Mouse (Mus musculus) lung, postnatal 0 days (tissue): ENCODE data around the gene Wrb. TPM values are rescaled to one million over a fixed set of nuclear protein-coding genes. Genes with fewer than 3 reads are reported as not detected.
"Not testable (repeated sequence)": the region's sequence is repeated elsewhere in the genome, so short reads cannot be mapped to it uniquely, and the experiment has no call there.

Source experiments
- ATAC-seq: fragments of 200-750 bp; cut with Nextera tagmentation; 2 replicates; pipeline ENCODE4 v1.8.0; 2017; ENCODE audit warnings: moderate library complexity
- DNase-seq: peaks from one replicate; pipeline ENCODE4 v3.0.0-alpha.2; 2016; ENCODE audit warnings: low spot score
- H3K27ac ChIP-seq: fragments of 300-500 bp; sonication (generic); 2 replicates; pipeline ENCODE4 v1.5.1; 2014; ENCODE audit warnings: antibody characterized with exemption, mild to moderate bottlenecking, low read length, mixed read lengths
- H3K27me3 ChIP-seq: fragments of 300-500 bp; sonication (generic); replicated peaks from 2 replicates; pipeline ENCODE4 v1.6.1; 2014; ENCODE audit warnings: low read length, mixed read lengths; ENCODE audit not compliant: insufficient read depth
- H3K36me3 ChIP-seq: fragments of 300-500 bp; sonication (generic); 2 replicates; pipeline ENCODE4 v1.6.1; 2014; ENCODE audit warnings: low read length, mixed read lengths; ENCODE audit not compliant: insufficient read depth
- H3K4me1 ChIP-seq: fragments of 300-500 bp; sonication (generic); 2 replicates; pipeline ENCODE4 v1.6.1; 2014; ENCODE audit warnings: antibody characterized with exemption, low read depth, low read length, mixed read lengths; ENCODE audit not compliant: insufficient read depth
- H3K4me2 ChIP-seq: fragments of 300-500 bp; sonication (generic); replicated peaks from 2 replicates; pipeline ENCODE4 v1.6.1; 2014; ENCODE audit warnings: low read depth, mild to moderate bottlenecking, low read length, moderate library complexity, mixed read lengths
- H3K4me3 ChIP-seq: fragments of 300-500 bp; sonication (generic); 2 replicates; pipeline ENCODE4 v1.5.1; 2014; ENCODE audit warnings: low read depth, low read length
- H3K9ac ChIP-seq: fragments of 300-500 bp; sonication (generic); replicated peaks from 2 replicates; pipeline ENCODE4 v1.6.1; 2014; ENCODE audit warnings: low read depth, mild to moderate bottlenecking
- H3K9me3 ChIP-seq: fragments of 300-500 bp; sonication (generic); 2 replicates; pipeline ENCODE4 v1.6.1; 2016; ENCODE audit warnings: low read length, mixed read lengths
- CTCF ChIP-seq: IDR thresholded peaks from 2 replicates; pipeline ENCODE4 v1.5.1; 2016; ENCODE audit warnings: antibody characterized with exemption, mild to moderate bottlenecking
- EP300 ChIP-seq: IDR thresholded peaks from 2 replicates; pipeline ENCODE4 v1.6.1; 2016; ENCODE audit warnings: antibody characterized with exemption, mild to moderate bottlenecking, control low read depth
- WGBS: fragments of 180-500 bp; shearing (Covaris S2); extraction: QIAGEN DNeasy Blood & Tissue Kit; methylation state at CpG from one replicate; pipeline ENCODE4 v1.1.7; 2014; 5-methylcytosine and 5-hydroxymethylcytosine counted together
- polyA plus RNA-seq: library from polyadenylated mRNA; unstranded; fragments of >200 nt; fragmentation: Nextera tagmentation; extraction: Ambion mirVana; gene quantifications from 2 replicates; pipeline ENCODE4 v1.2.1, GENCODE M21; 2015

The Wrb gene
- polyA plus RNA-seq = 25.3 and 28.6 TPM in 2 replicates

- H3K4me1 ChIP-seq = 0 out of 2 replicates have a peak, but pooled peaks cover 4% of the 10 kb centered on the region
- under 1% methylated on average over 68 of the region's 68 CpGs for WGBS
- peak; percentile 100 for DNase-seq
- H3K27ac ChIP-seq = no peak within 1 kb of the TSS
- H3K9ac ChIP-seq = peak within 1 kb of the TSS; percentile 6
- H3K36me3 ChIP-seq = no peaks in the 10 kb centered on the region
- H3K9me3 ChIP-seq = no peaks in the 10 kb centered on the region
- TF ChIP-seq CTCF = peak; percentile 99
- TF ChIP-seq EP300 = no peak
- peak; percentile 96 for ATAC-seq
- peak within 1 kb of the TSS; percentile 81 for H3K4me2 ChIP-seq
- H3K4me3 ChIP-seq = peak within 1 kb of the TSS; percentile 74
- H3K27me3 ChIP-seq = no peaks in the 10 kb centered on the region
These were observed at the start of gene Wrb for GRCm38 (mm10) chr16:96145110-96145800. Wrb (plus strand) TSS chr16:96145407.

GRCm38 (mm10) chr16:96095966-96096365 is 49.2 kb upstream of the Wrb start:
- TF ChIP-seq CTCF (no peak), EP300 (no peak)
- 82% methylated on average over 5 of the region's 5 CpGs for WGBS
- Histone ChIP-seq H3K9ac (no peak overlapping the region), H3K27ac (no peak overlapping the region), H3K4me1 (peaks cover 4% of the 10 kb centered on the region; the same call in 1 of the 2 replicates), H3K27me3 (no peaks in the 10 kb centered on the region), H3K36me3 (no peaks in the 10 kb centered on the region), H3K9me3 (no peaks in the 10 kb centered on the region), H3K4me2 (no peak overlapping the region), H3K4me3 (no peak overlapping the region)
- DNase-seq = no peak
- no peak for ATAC-seq

- not testable (repeated sequence) for H3K4me2 ChIP-seq, H3K9me3 ChIP-seq, H3K9ac ChIP-seq, H3K4me3 ChIP-seq, H3K27ac ChIP-seq, H3K36me3 ChIP-seq, ATAC-seq, H3K27me3 ChIP-seq, DNase-seq, H3K4me1 ChIP-seq
These were observed 47.4 kb upstream of the Wrb start for GRCm38 (mm10) chr16:96097811-96098210.

GRCm38 (mm10) chr16:96103036-96103435 is 42.2 kb upstream of the Wrb start:
- DNase-seq = peak; percentile 51
- Histone ChIP-seq H3K27ac (no peak overlapping the region), H3K4me3 (no peak overlapping the region), H3K9me3 (no peaks in the 10 kb centered on the region), H3K9ac (no peak overlapping the region), H3K36me3 (no peaks in the 10 kb centered on the region), H3K27me3 (no peaks in the 10 kb centered on the region), H3K4me2 (no peak overlapping the region), H3K4me1 (no peaks in the 10 kb centered on the region)
- no peak for ATAC-seq
- TF ChIP-seq EP300 (no peak), CTCF (peak; percentile 70)
- 40% methylated on average over 2 of the region's 2 CpGs for WGBS

GRCm38 (mm10) chr16:96109673-96110072 is 35.5 kb upstream of the Wrb start:
- no peak for ATAC-seq
- H3K4me2 ChIP-seq = no peak overlapping the region
- no peaks in the 10 kb centered on the region for H3K36me3 ChIP-seq
- H3K4me1 ChIP-seq = no peaks in the 10 kb centered on the region
- WGBS = 49% methylated on average over 4 of the region's 4 CpGs
- no peak overlapping the region for H3K9ac ChIP-seq
- TF ChIP-seq CTCF (no peak), EP300 (no peak)
- no peak overlapping the region for H3K4me3 ChIP-seq
- H3K27ac ChIP-seq = no peak overlapping the region
- no peaks in the 10 kb centered on the region for H3K27me3 ChIP-seq
- no peak for DNase-seq
- H3K9me3 ChIP-seq = no peaks in the 10 kb centered on the region

- Histone ChIP-seq H3K4me3 (no peak overlapping the region), H3K9ac (no peak overlapping the region), H3K27me3 (no peaks in the 10 kb centered on the region), H3K36me3 (no peaks in the 10 kb centered on the region), H3K9me3 (no peaks in the 10 kb centered on the region), H3K4me2 (no peak overlapping the region), H3K4me1 (no peaks in the 10 kb centered on the region), H3K27ac (no peak overlapping the region)
- 68% methylated on average over 5 of the region's 5 CpGs for WGBS
- TF ChIP-seq EP300 (no peak), CTCF (no peak)
- DNase-seq (no peak), ATAC-seq (no peak)
These were observed 34.4 kb upstream of the Wrb start for GRCm38 (mm10) chr16:96110655-96111345.
